Mouse (Mus musculus) retina, embryonic 14.5 days (tissue): ENCODE measurements around the gene Tmem273.
A peak's percentile ranks its signal among the peaks of the same experiment; 100 is the strongest.

ENCODE experiments used
- DNase-seq: peaks from one replicate; pipeline ENCODE4 v3.0.0-alpha.2; 2015; ENCODE audit warnings: low spot score

Gene Tmem273

DNA sequence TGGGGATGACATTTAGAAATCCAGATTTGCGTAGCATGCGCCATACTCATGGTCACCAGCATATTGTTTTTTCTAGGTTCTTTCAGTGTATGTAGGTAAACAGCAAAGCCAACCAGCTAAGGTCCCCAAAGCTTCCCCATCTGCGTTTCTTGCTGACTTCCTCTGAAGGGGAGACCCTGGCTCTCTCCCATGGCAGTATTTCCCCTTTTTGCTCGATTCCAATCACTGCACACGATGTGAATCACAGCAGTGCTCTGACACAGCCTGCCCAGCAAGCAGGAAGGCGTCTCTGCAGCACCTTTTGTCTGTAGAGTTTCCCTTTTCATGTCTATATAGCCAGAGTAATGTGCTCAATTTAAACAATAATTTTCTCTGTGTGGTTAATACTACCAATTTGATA is 26.7 kb downstream of the Tmem273 start:
- no peak for DNase-seq

DNA sequence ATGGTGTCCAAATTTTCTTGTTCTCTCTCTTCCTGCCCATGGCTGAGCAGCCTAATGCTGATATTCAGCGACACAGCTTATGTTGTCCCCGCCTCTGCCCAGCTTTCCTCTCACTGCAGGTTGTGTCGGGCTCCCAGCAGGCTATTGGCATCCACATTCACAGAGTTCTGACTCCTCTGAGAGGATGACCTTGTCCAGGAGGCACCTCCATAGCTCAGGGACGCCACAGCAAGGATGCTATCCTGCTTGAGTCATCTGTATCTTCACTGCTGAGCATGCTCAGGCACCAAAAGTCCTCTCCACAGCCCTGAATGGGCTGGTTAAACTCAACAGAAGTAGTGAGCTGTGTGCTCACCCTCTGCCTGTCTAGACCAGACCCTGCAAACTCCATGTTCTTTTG is 29.2 kb downstream of the Tmem273 start:
- no peak for DNase-seq

DNA sequence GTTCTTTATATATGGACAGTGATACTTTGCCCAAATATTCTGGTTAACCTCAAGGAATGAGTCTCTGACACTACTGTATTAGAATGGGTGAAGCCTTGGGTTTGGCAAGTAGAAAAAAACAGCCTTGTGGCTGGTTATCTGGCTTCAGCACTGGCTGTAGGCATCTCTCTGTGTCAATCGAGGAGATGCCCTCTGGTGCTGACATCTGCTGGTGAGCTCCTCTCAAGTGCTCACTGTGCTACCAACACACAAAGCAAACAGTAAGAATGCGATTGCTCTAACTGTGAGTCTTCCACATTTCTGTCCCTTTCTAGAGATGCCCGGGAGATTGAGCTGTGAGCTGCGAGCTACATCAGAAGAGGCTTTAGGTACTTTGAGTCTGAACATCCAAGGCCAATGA is 30.8 kb downstream of the Tmem273 start:
- no peak for DNase-seq

DNA sequence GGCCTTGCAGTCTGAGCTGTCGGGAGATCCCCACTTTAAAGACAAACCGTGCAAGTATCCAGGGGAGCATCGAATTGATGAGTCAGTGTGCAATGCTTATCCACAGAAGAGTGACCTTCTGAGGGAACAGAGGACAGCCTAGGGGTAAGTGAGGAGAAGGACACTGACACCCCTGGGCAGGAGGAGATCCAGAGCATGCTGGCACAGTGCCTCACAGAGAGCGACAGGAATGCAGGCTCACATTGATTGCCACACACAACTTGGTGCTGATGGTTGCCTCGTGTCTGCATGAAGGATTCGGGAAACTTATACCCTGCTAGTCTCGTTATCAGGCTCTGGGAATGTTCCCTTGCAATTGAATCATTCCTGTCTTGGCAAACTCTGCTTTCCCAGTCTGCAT is 31.5 kb downstream of the Tmem273 start:
- no peak for DNase-seq

DNA sequence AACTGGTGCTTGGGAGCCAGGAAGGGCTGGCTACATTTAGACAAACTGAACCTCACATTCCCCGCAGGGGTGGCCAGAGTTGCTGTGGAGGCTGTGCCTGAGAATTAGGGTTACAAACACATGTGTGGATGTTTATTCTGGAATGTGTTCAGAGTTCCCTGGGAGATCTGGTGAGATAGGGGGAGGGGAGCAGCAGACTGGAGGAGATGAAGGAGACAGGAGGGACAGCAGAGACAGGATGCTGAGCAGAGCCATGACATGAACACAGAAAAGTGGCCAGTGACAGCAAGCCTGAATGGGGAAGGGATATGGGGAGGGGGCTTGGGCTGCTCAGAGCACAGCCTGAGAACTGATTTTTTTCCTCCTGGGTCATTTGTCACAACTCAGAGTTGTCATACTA is 33.5 kb downstream of the Tmem273 start:
- DNase-seq = no peak

DNA sequence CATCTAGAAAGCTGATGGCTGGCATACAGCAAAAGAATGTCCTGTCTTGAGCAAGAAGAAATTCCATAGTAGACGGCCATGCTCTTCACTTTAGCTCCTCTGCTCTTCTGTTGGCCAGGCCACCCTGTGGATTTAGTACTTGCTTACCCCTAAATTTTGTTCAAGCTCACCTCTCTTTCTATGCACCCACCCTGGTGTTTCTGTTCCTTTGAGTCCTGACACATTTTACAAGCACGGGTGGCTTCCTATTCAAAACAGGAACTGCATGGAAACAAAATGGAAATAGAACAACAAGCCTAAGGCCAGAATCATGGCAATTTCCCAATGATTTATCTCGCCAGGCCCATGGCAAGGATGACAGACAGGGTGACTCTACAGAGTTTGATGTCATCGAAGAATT is 37.0 kb downstream of the Tmem273 start:
- DNase-seq = no peak

DNA sequence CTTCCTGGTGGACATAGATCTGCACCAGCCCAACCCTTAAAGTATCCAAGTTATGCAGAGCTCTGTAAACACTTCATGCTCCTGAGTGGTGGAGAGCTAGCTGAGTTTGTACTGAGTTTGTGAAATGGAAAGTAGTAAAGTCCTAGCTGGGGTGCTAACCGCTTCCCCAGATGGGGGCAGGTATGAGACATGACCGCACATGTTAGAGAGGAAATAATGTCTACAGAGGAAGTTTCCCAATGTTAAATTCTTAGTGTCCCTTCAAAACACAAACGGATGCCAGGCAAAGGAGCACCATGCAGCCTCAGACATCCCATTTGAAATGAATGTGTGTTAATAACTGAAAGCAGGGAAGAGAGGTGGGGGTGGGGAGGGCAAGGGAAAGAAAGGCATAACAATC is 38.1 kb downstream of the Tmem273 start:
- DNase-seq = peak; percentile 23

DNA sequence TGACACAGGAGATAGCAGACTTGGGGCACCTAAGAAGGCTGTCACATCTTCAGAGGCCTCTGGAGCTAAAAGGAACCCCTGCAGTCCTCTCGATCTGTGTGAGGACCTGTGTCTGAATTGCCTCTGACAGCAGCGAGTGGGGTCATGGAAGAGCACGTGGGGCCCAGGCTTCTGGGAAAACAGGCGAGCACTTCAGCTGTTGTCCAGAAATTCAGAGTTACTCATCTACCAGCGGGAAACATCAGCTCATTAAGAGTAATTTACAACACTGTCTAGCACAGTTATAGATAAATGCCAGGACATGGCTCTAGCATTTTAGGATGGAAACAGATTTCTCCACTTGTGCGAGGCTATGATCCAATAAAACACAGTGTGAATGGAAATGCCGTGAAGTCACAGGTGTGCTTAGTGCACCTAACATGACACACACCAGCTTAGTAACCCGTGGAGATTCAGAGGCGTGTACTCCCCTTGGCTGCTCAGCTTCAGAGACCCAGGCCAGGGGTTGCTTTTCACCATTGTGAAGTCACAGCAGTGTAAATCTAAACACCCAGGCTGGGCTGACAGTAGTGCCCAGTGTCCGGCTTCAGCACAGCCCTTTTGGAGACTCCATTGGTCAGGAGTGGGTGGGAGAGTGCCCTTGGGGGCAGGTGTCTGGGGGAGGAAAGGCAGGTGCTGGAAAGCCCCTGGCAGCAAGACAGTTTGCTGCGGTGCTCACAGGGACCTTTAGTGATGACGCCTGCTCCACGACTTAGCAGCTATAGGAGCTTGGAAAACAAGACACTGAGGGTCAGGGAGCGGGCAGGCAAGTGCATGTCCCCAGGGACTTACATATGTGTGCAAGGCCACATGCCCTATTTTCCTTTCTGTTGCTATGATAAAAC is 38.7 kb downstream of the Tmem273 start:
- peak; percentile 83 for DNase-seq

DNA sequence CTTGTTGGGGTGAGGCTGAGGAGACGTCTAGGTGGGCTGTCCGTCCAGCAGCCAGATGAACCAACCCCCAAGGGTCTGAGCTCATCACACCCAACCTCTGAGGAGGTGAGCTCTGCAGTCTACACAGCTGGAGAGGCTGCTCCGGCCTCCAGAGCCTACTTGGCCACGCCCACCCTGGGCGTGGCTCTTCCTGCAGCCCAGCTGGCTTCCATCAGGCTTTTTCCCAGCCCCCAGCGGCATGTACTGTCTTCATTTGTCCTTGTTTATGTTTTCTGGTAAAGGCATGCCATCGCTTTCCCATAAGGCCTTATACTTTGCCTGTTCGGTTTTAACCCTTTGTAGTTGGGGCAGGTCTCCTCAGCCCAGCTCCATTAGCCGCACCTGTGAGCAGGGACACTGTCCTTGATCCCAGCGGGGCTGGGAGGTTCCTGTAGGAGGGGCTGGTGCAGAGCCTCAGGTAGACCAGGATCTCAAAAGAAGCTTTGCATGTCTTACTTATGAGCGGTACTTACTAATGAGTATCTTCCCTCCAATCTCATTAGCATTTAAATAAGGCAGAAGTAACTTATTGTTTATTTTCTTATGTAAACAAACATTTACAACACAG is 39.8 kb downstream of the Tmem273 start:
- peak; percentile 83 for DNase-seq

DNA sequence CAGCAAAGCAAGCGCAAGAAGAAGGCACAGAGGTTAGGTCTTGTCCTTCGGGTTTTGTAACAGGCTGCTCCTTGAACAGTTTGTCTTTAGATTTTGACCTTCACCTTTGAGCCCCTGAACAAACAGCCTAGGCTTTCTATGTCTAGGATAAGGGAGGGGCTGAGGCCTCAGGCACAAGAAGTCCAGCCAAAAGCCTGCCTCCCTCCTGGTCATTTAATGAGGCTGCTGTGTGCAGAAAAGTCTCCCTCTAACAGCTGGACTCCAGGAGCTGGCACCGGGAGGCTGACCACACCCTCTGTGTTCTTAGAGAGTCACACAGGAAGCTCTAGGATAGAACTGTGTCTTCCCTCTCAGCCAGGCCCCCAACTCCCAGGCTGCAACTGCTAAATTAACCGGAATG is 41.4 kb downstream of the Tmem273 start:
- DNase-seq = no peak

DNA sequence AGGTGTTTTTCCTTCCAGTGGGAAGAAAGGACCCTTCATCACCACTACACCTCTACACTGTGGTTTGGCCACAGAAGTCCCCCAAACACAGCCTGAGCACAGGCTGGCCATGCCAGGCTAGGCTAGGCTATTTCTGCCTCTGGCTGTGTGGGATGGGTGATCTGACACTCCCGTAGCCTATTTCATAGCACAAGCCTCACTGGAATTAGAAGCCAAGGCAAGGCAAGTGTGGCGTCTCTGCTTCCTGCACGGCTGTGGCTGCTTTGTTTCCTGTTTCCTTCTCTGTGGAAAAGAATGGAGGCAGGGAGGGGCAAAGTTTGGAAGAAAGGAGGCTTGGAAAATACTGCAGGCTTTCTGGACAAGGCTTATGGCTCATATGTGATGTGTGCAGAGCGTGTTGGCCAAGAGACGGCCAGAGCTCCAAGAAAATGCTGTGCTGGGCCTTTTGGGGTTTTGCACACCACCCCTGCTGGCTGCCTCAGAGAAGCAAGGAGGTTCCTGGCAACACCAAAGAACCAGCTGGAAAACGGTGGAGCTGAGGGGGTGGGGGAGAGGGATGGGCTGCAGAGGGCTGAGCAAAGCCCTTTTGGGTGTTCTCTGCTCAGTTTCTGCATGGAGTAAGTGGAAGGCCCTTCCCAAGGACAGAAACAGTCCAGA is 42.4 kb downstream of the Tmem273 start:
- DNase-seq = no peak

DNA sequence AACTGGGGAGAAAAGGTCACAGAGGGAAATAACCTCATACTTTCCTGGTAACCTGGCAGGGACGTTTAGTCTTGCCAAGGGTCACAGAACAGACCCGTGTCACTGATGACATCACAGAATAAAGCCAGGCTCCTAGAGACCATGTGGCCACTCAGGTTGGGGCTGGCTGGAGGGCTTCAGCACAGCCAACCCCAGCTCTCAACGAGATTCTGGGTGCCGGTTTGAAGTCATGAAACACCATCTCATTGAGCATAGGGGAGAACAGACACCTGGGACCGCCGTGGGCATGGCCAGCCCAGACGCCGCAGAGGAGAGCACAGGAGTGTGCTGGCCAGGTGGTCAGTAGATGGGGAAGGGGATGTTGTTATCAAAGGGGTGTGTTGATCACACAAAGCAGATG is 48.1 kb downstream of the Tmem273 start, which contains the start of gene Fam170b:
Gene Fam170b (plus strand): TSS at position 116 of the 400 bp plus-strand sequence.
- no peak for DNase-seq

DNA sequence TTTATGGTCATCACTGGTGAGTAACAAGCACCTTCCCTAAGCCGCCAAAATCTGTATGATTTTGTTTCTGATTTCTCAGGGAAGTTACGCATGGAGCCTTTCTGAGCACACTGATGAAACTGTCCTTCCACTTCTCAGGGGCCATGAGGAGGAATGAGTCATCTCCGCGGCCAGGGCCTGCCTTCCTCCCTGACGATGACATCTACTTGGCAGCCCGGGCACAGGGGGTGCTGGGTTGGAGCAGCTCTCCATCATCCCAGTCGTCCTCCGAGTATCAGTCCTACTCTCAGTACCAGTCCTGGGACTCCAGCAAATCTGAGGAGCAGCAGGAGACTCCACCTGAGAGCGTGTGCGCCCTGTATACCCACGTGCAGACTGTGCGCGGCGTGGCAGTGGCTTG is 49.4 kb downstream of the Tmem273 start:
- DNase-seq = no peak

DNA sequence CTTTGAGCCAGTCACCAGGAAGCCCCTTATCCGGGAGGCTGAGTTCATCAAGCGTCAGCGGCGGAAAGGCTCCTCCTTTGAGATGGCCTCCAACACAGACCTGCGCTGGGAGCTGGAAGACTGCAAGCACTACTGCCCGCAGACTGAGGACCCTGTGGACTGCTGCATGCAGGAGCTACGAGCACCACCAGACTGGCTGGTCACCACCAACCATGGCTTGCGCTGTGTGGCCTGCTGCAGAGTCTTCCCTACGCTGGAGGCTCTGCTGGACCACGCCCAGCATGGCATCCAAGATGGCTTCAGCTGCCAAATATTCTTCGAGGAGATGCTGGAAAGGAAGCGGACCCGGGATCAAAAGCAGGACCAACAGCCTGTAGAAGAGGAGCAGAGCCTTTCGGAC is 49.8 kb downstream of the Tmem273 start:
- DNase-seq = no peak

DNA sequence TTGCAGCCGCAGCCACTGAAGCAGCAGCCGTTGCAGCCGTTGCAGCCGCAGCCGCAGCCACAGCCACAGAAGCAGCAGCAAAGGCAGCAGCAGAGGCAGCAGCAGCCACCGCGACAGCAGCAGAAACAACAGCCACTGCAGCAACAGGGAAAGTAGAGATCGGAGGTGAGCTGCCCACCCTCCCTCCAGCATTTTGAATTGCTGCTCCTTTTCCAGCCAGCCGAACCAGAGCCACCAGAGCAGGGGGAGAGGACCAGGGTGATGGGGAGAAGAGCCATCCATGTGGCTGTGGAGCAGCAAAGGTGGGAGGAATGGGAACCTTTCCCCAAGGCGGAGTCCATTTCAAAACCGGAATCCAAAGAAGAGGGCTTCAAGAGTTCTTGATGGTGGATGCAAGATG is 50.4 kb downstream of the Tmem273 start:
- DNase-seq = no peak

DNA sequence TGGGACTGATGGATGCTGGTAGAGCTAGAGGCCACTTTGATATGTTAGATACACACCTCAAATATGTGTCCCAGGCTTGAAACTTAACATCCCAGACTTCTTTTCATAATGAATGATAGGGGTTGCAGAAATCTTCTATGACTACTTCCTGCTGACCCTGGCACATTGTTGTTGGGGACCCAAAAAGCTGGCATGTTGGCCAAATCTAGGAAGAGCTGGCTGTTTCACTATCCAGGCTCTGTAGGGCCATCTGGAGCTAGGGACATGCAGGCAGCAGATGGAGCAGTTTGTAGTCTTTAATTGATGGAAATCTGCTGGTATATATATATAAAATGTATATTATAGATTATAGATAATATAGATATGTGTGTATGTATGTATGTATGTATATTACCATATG is 56.3 kb downstream of the Tmem273 start:
- DNase-seq = no peak

DNA sequence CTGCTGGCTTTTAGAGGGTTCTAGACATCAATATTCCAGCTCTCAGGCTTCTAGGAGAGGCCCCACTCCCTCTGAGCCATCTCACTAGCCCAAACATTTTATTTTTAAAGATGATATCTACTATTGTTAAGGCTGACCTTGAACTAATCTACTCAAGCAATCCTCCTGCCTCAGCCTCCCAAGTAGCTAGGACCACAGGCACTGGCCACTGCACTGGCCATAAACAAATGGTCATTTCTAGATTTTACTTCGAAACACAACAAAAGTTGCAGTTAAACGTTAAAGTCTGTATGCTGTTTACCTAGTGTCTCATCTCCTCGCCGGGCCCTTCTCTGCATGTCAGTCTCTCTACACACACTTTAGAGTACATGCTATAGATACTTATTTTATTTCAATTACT is 68.3 kb downstream of the Tmem273 start:
- DNase-seq = no peak

DNA sequence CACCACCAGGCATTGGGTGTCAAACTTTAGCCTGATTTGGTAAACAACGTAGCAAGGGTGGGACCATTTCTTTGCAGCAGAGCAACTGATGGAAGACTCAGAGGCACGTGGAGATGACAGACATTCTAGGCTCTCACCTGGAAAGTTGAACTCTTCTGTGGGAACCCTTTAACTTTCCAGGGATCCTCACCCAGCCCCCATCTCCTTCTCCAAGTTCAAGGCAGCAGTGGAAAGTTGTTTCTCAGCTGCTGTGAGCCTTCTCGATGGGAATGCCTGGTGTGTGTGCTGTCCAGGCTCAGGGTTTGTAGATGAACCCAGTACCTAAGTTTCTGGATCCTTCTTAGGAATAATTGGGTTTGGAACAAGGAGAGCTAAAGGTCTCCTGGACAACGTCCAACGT is 70.5 kb downstream of the Tmem273 start:
- no peak for DNase-seq

DNA sequence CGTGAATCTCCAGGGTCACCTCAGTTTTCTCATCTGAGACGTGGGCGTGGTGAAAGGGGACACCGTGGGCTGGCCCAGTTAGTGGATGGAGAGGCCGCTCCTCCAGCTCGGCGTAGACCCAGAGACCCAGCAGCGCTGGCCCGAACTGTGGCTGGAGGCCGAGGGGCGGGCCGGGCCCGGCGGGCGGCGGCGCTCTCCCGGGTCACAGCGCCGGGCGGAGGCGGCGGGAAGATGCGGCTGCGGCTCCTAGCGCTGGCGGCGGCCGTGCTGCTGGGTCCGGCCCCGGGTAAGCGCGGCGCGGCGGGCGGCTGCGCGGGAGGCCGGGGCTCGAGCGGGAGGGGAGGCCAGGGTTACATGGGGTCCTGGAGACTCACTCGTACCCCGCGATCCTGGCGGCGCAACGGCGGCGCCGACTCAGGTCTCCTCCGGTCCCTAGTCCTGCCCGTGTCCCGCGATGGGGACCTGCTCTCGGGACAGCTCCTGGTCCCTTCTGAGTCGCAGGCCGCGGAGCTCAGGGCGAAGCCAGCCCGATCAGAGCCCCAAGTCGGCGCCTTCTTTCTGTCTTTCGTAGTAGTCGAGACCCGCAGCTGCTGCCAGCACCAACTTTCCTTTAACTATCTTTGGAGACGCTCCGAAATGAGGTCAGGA is 71.0 kb downstream of the Tmem273 start, which contains the start of gene Vstm4:
Gene Vstm4 (plus strand): TSS at position 76 of the 648 bp plus-strand sequence.
- DNase-seq = peak; percentile 65

DNA sequence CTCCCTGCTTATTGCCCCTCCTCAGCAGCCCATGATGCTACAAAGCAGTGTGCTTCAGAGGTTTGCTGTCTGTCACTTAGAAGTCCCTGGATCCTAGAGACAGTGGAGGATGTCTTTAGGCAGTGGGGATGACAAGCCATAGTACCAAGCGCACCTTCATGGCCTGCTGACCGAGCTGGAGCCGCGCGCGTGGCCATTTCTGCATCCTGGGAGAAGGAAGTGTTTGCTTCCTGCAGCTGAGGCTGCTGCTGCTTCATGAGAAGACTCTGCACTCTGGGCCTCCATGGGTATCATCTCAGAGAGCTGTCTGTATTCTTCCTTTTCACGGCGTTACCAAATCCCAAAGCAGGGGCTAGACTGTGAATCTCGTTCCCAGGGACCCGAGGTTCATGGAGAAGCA is 72.6 kb downstream of the Tmem273 start:
- DNase-seq = no peak

DNA sequence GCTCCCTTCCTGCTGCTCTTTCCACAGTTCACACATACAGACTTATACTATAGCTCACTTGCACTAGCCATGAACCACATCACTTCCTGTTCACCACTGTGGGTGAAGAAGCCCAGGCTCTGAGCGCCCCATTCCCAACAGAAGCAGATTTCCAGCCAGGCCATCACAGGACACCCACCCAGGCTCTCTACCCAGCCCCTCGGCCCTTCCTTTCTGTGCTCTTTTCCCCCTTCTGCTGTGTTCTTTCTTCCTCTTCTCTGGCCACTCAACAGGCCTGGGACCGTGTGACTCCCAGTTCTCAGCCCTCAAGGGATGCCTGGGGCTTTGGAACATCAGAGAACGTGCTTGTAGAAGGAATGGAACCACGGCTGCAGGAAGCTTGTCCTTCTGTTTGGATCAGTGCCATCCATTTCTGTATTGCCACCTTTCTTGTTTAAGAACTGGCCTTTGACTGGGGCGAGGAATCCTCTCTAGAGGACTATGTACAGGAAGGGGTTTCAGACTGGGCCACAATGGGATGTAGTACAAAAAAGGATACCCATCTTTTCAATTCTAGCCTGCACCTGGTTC is 73.3 kb downstream of the Tmem273 start:
- DNase-seq = no peak
